Mouse (Mus musculus) embryonic facial prominence, embryonic 12.5 days (tissue): ENCODE results near the gene Ddx25. TPM values are rescaled to one million over a fixed set of nuclear protein-coding genes. Genes with fewer than 3 reads are reported as not detected.

Experiments used
- ATAC-seq: fragments of 200-750 bp; cut with Nextera tagmentation; 2 replicates; pipeline ENCODE4 v1.8.0; 2017; ENCODE audit not compliant: insufficient number of reproducible peaks, insufficient read depth, low FRiP score, low TSS enrichment
- H3K27ac ChIP-seq: fragments of 300-500 bp; sonication (generic); 2 replicates; pipeline ENCODE4 v1.5.1; 2016; ENCODE audit warnings: mild to moderate bottlenecking
- H3K27me3 ChIP-seq: fragments of 300-500 bp; sonication (generic); 2 replicates; pipeline ENCODE4 v1.6.1; 2016; ENCODE audit warnings: mild to moderate bottlenecking, moderate library complexity
- H3K36me3 ChIP-seq: fragments of 300-500 bp; sonication (generic); 2 replicates; pipeline ENCODE4 v1.6.1; 2016; ENCODE audit warnings: mild to moderate bottlenecking
- H3K4me1 ChIP-seq: fragments of 300-500 bp; sonication (generic); 2 replicates; pipeline ENCODE4 v1.6.1; 2016
- H3K4me2 ChIP-seq: fragments of 300-500 bp; sonication (generic); replicated peaks from 2 replicates; pipeline ENCODE4 v1.6.1; 2016; ENCODE audit warnings: mild to moderate bottlenecking, moderate library complexity
- H3K4me3 ChIP-seq: fragments of 300-500 bp; sonication (generic); 2 replicates; pipeline ENCODE4 v1.5.1; 2016; ENCODE audit warnings: mild to moderate bottlenecking
- H3K9ac ChIP-seq: fragments of 300-500 bp; sonication (generic); 2 replicates; pipeline ENCODE4 v1.6.1; 2016; ENCODE audit warnings: mild to moderate bottlenecking, moderate library complexity
- H3K9me3 ChIP-seq: fragments of 300-500 bp; sonication (generic); 2 replicates; pipeline ENCODE4 v1.6.1; 2016; ENCODE audit warnings: mild to moderate bottlenecking, moderate library complexity
- WGBS: fragments of 180-500 bp; shearing (Covaris S2); methylation state at CpG from one replicate; pipeline ENCODE4 v1.1.7; 2016; 5-methylcytosine and 5-hydroxymethylcytosine counted together
- polyA plus RNA-seq: library from polyadenylated mRNA; unstranded; fragments of >200 nt; fragmentation: Nextera tagmentation; extraction: Ambion mirVana; gene quantifications from 2 replicates; pipeline ENCODE4 v1.2.1, GENCODE M21; 2016

Ddx25 gene
- polyA plus RNA-seq, 1 experiment from 2014 or later, result 6.4 TPM

GRCm38 (mm10) chr9:35518169-35518568 lies 40.2 kb downstream of the Ddx25 start, which contains the start of gene Gm1113:
Gene Gm1113 (minus strand): TSS chr9:35518269.
- H3K4me2 ChIP-seq, result no peak within 1 kb of the TSS
- no peaks in the 10 kb centered on the region; the same call in 1 of the 2 replicates for H3K27me3 ChIP-seq
- 86% methylated on average over 3 of the region's 3 CpGs for WGBS
- ATAC-seq, result no peak
- H3K27ac ChIP-seq, result no peak within 1 kb of the TSS
- H3K4me3 ChIP-seq, result no peak within 1 kb of the TSS
- H3K9me3 ChIP-seq, result no peaks in the 10 kb centered on the region
- H3K4me1 ChIP-seq, result peaks cover 7% of the 10 kb centered on the region; the same call in 1 of the 2 replicates
- no peaks in the 10 kb centered on the region for H3K36me3 ChIP-seq
- no peak within 1 kb of the TSS for H3K9ac ChIP-seq

GRCm38 (mm10) chr9:35516711-35517110 lies 41.6 kb downstream of the Ddx25 start:
- Histone ChIP-seq H3K9me3 (no peaks in the 10 kb centered on the region), H3K27me3 (no peaks in the 10 kb centered on the region; the same call in 1 of the 2 replicates), H3K9ac (no peak overlapping the region), H3K4me2 (no peak overlapping the region), H3K36me3 (no peaks in the 10 kb centered on the region), H3K4me3 (no peak overlapping the region), H3K27ac (no peak overlapping the region), H3K4me1 (0 out of 2 replicates have a peak, but pooled peaks cover 5% of the 10 kb centered on the region)
- 93% methylated on average over 16 of the region's 16 CpGs for WGBS
- no peak for ATAC-seq

- Histone ChIP-seq H3K9ac (no peak overlapping the region), H3K27me3 (peaks cover 2% of the 10 kb centered on the region; the same call in 1 of the 2 replicates), H3K4me3 (no peak overlapping the region), H3K4me2 (no peak overlapping the region), H3K9me3 (no peaks in the 10 kb centered on the region), H3K27ac (no peak overlapping the region), H3K36me3 (no peaks in the 10 kb centered on the region), H3K4me1 (0 out of 2 replicates have a peak, but pooled peaks cover 1% of the 10 kb centered on the region)
- ATAC-seq, result no peak
- 88% methylated on average over 5 of the region's 5 CpGs for WGBS
These were observed 42.1 kb downstream of the Ddx25 start for GRCm38 (mm10) chr9:35516182-35516581.

- H3K27ac ChIP-seq, result no peak overlapping the region
- H3K4me2 ChIP-seq, result no peak overlapping the region
- H3K9ac ChIP-seq, result no peak overlapping the region
- no peaks in the 10 kb centered on the region for H3K9me3 ChIP-seq
- 80% methylated on average over 4 of the region's 4 CpGs for WGBS
- peaks cover 5% of the 10 kb centered on the region; the same call in 1 of the 2 replicates for H3K27me3 ChIP-seq
- no peaks in the 10 kb centered on the region for H3K36me3 ChIP-seq
- no peaks in the 10 kb centered on the region for H3K4me1 ChIP-seq
- H3K4me3 ChIP-seq, result no peak overlapping the region
- ATAC-seq, result no peak
These were observed 44.4 kb downstream of the Ddx25 start for GRCm38 (mm10) chr9:35513900-35514299.

- H3K27me3 ChIP-seq, result 0 out of 2 replicates have a peak, but pooled peaks cover 5% of the 10 kb centered on the region
- peaks cover 9% of the 10 kb centered on the region for H3K36me3 ChIP-seq
- H3K4me2 ChIP-seq, result no peak overlapping the region
- peak overlapping the region; percentile 59 for H3K27ac ChIP-seq
- ATAC-seq, result 0 out of 2 replicates have a peak, but pooled peaks have one; percentile 6
- 35% methylated on average over 8 of the region's 8 CpGs for WGBS
- H3K9ac ChIP-seq, result no peak overlapping the region
- H3K9me3 ChIP-seq, result no peaks in the 10 kb centered on the region
- no peak overlapping the region for H3K4me3 ChIP-seq
- H3K4me1 ChIP-seq, result peaks cover 20% of the 10 kb centered on the region
These were observed 50.1 kb downstream of the Ddx25 start for GRCm38 (mm10) chr9:35508234-35508633.

GRCm38 (mm10) chr9:35502361-35503000 lies 55.8 kb downstream of the Ddx25 start:
- Histone ChIP-seq H3K4me2 (no peak overlapping the region), H3K4me1 (peaks cover 9% of the 10 kb centered on the region), H3K9ac (no peak overlapping the region), H3K27me3 (no peaks in the 10 kb centered on the region), H3K27ac (no peak overlapping the region), H3K9me3 (no peaks in the 10 kb centered on the region), H3K4me3 (no peak overlapping the region), H3K36me3 (peaks cover 47% of the 10 kb centered on the region)
- WGBS, result 88% methylated on average over 10 of the region's 10 CpGs
- ATAC-seq, result no peak

GRCm38 (mm10) chr9:35499946-35500345 lies 58.4 kb downstream of the Ddx25 start:
- Histone ChIP-seq H3K27me3 (no peaks in the 10 kb centered on the region), H3K27ac (no peak overlapping the region), H3K9ac (no peak overlapping the region), H3K4me2 (no peak overlapping the region), H3K36me3 (peaks cover 47% of the 10 kb centered on the region), H3K9me3 (no peaks in the 10 kb centered on the region), H3K4me3 (no peak overlapping the region), H3K4me1 (peaks cover 2% of the 10 kb centered on the region; the same call in 1 of the 2 replicates)
- WGBS, result 91% methylated on average over 6 of the region's 6 CpGs
- ATAC-seq, result no peak

GRCm38 (mm10) chr9:35495471-35495870 lies 62.9 kb downstream of the Ddx25 start:
- no peaks in the 10 kb centered on the region for H3K9me3 ChIP-seq
- H3K4me1 ChIP-seq, result peaks cover 15% of the 10 kb centered on the region; the same call in 1 of the 2 replicates
- no peak overlapping the region for H3K27ac ChIP-seq
- no peak for ATAC-seq
- H3K4me2 ChIP-seq, result no peak overlapping the region
- H3K9ac ChIP-seq, result no peak overlapping the region
- no peak overlapping the region for H3K4me3 ChIP-seq
- WGBS, result 50% methylated on average over 3 of the region's 3 CpGs
- no peaks in the 10 kb centered on the region for H3K27me3 ChIP-seq
- H3K36me3 ChIP-seq, result peaks cover 29% of the 10 kb centered on the region

GRCm38 (mm10) chr9:35494937-35495336 lies 63.4 kb downstream of the Ddx25 start:
- no peak for ATAC-seq
- H3K36me3 ChIP-seq, result peaks cover 24% of the 10 kb centered on the region

GRCm38 (mm10) chr9:35493733-35494092 lies 64.6 kb downstream of the Ddx25 start:
- peaks cover 28% of the 10 kb centered on the region for H3K36me3 ChIP-seq

More at GRCm38 (mm10) chr9:35494937-35495336, 63.4 kb downstream of the Ddx25 start:
- Histone ChIP-seq H3K9ac (no peak overlapping the region), H3K27ac (no peak overlapping the region), H3K4me1 (peaks cover 15% of the 10 kb centered on the region; the same call in 1 of the 2 replicates), H3K27me3 (no peaks in the 10 kb centered on the region), H3K4me3 (no peak overlapping the region), H3K9me3 (no peaks in the 10 kb centered on the region), H3K4me2 (no peak overlapping the region)
- WGBS, result 21% methylated on average over 4 of the region's 4 CpGs

GRCm38 (mm10) chr9:35493033-35493732 lies 65.1 kb downstream of the Ddx25 start:
- peak; percentile 68 for ATAC-seq
- Histone ChIP-seq H3K4me2 (no peak overlapping the region), H3K36me3 (peaks cover 28% of the 10 kb centered on the region), H3K4me3 (no peak overlapping the region), H3K4me1 (peaks cover 15% of the 10 kb centered on the region; the same call in 1 of the 2 replicates), H3K9me3 (no peaks in the 10 kb centered on the region), H3K9ac (no peak overlapping the region), H3K27ac (no peak overlapping the region), H3K27me3 (no peaks in the 10 kb centered on the region)
- WGBS, result 33% methylated on average over 7 of the region's 7 CpGs

More at GRCm38 (mm10) chr9:35493733-35494092, 64.6 kb downstream of the Ddx25 start:
- ATAC-seq, result no peak
- Histone ChIP-seq H3K4me3 (no peak overlapping the region), H3K27me3 (no peaks in the 10 kb centered on the region), H3K9me3 (no peaks in the 10 kb centered on the region), H3K9ac (no peak overlapping the region), H3K4me2 (no peak overlapping the region), H3K27ac (0 out of 2 replicates have a peak overlapping the region, but pooled peaks have one; percentile 47), H3K4me1 (peaks cover 15% of the 10 kb centered on the region; the same call in 1 of the 2 replicates)
- WGBS, result 56% methylated on average over 4 of the region's 4 CpGs
